Mouse (Mus musculus): Measurements from ENCODE around the gene Slc35d2.

GRCm38 (mm10) chr13:64064276-64064675 lies 64.9 kb downstream of the Slc35d2 start:
- TF ChIP-seq CTCF (IDR thresholded peaks at IDR 0.05): no peak
- no peak for TF ChIP-seq POLR2A (IDR thresholded peaks at IDR 0.05; ENCODE audit: insufficient read depth, low read depth, low read length)
- no peak for TF ChIP-seq EP300 (IDR thresholded peaks at IDR 0.05; ENCODE audit: insufficient read depth, low read depth, low read length)

Measured in heart, adult 2 months (tissue).